Mouse (Mus musculus) thymus, adult 2 months (tissue): ENCODE results near the gene Grk1. TPM values are rescaled to one million over a fixed set of nuclear protein-coding genes. Genes with fewer than 3 reads are reported as not detected.

ENCODE experiments used
- DNase-seq: peaks from one replicate; pipeline ENCODE4 v3.0.0; 2021
- H3K27ac ChIP-seq: fragments of 200-500 bp; 2 replicates; pipeline ENCODE4 v1.5.1; 2012; ENCODE audit warnings: low read length, control low read depth; ENCODE audit not compliant: control insufficient read depth, insufficient read depth
- H3K27me3 ChIP-seq: fragments of 200-500 bp; 2 replicates; pipeline ENCODE4 v1.6.1; 2012; ENCODE audit warnings: mild to moderate bottlenecking, low read length, moderate library complexity, mixed read lengths; ENCODE audit not compliant: control insufficient read depth, insufficient read depth
- H3K36me3 ChIP-seq: fragments of 200-500 bp; 2 replicates; pipeline ENCODE4 v1.6.1; 2012; ENCODE audit warnings: mild to moderate bottlenecking, low read length, moderate library complexity; ENCODE audit not compliant: control insufficient read depth, insufficient read depth
- H3K4me1 ChIP-seq: fragments of 200-500 bp; replicated peaks from 2 replicates; pipeline ENCODE4 v1.6.1; 2012; ENCODE audit warnings: low read length; ENCODE audit not compliant: control insufficient read depth, insufficient read depth
- H3K4me3 ChIP-seq: fragments of 200-500 bp; 2 replicates; pipeline ENCODE4 v1.5.1; 2012; ENCODE audit warnings: mild to moderate bottlenecking, low read length, control low read depth, moderate library complexity; ENCODE audit not compliant: control insufficient read depth, insufficient read depth
- CTCF ChIP-seq: fragments of 200-500 bp; IDR thresholded peaks from 2 replicates; pipeline ENCODE4 v1.5.1; 2012; ENCODE audit warnings: mild to moderate bottlenecking, control low read depth, low read length, moderate library complexity, borderline replicate concordance; ENCODE audit not compliant: control insufficient read depth, poor library complexity, insufficient read depth; ENCODE audit errors: extremely low read depth
- POLR2A ChIP-seq: fragments of 200-500 bp; IDR thresholded peaks from 2 replicates; pipeline ENCODE4 v1.6.1; 2012; ENCODE audit warnings: mild to moderate bottlenecking, low read length, control low read depth, moderate library complexity; ENCODE audit not compliant: control insufficient read depth, poor library complexity, insufficient read depth; ENCODE audit errors: extremely low read depth
- WGBS: fragments of 180-500 bp; shearing (Covaris S2); methylation state at CpG from one replicate; pipeline ENCODE4 v1.1.7; 2018; 5-methylcytosine and 5-hydroxymethylcytosine counted together
- polyA plus RNA-seq: library from polyadenylated mRNA; depleted of rRNA; stranded (reverse); fragments of >200 nt; gene quantifications from 2 replicates; pipeline ENCODE4 v1.2.3, GENCODE M21; 2012

Gene Grk1
- polyA plus RNA-seq, 1 experiment, result 0.09 TPM

DNA sequence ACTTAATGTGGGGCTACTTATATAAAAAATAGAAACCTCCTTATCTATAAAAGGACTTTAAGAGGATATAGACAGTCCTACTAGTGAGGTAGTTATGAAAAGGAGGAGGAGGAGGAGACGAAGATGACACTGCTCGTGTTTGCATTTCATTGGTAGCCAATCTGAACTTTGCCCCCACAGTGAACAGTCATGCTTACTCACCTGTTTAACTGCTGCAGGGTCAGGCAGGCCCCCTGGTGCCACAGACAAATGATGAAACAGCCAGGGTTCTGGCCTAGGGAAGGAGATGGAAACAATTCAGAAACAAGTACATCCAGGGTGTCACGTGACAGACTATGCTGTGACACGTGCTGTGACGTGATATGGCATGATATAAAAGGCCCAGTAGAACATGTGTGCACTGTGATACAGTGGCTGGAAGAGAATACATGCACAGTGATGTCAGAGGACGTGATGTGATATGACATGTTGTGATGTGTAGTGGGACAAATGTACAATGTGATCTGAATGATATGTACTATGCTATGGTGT is 46.9 kb downstream of the Grk1 start:
- no peak for DNase-seq
- Histone ChIP-seq H3K4me3 (no peak overlapping the region), H3K27ac (no peak overlapping the region), H3K27me3 (no peaks in the 10 kb centered on the region), H3K36me3 (no peaks in the 10 kb centered on the region), H3K4me1 (no peaks in the 10 kb centered on the region)
- no peak for TF ChIP-seq POLR2A
- TF ChIP-seq CTCF, result no peak
- WGBS, result 80% methylated on average over 6 of the region's 6 CpGs

DNA sequence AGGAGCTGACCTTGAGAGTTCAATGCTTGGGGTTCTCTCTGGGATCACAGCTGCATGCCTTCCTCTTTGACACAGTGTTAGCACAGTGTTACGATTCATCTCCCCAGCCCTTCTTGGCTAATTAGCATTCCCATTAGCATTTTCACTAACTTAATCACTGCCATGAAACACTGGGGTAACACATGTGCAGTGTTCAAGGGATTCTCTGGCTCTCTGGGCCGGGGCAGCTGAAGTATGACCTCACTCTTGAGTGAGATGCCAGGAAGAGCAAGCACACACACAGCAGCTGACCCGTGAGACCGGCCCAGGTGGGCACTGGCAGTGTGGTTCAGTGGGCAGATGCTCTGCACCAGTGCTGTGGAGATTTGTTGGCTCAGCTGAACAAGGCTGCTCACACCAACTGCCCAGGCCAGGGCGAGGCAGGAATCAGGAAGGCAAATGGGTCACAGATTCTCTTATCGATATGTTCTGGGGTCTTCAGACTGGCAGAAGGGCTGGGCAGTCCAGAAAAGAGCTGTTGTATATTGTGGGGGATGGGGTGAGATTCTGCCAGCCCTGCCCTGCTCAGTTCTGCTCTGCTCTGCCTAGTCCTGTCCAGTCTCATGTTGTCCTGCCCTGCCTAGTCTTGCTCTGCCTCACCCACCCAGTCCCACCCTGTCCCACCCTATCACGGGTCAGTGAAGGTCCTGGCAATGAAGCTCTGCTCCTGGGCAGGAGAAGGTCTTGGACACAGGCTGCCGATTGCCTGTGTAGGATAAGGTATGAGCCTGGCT is 49.6 kb downstream of the Grk1 start:
- DNase-seq, result no peak
- no peaks in the 10 kb centered on the region for H3K36me3 ChIP-seq
- TF ChIP-seq CTCF, result no peak
- no peak for TF ChIP-seq POLR2A
- H3K4me3 ChIP-seq, result no peak overlapping the region
- no peaks in the 10 kb centered on the region for H3K4me1 ChIP-seq
- H3K27ac ChIP-seq, result no peak overlapping the region
- no peaks in the 10 kb centered on the region for H3K27me3 ChIP-seq
- WGBS, result 77% methylated on average over 8 of the region's 8 CpGs

DNA sequence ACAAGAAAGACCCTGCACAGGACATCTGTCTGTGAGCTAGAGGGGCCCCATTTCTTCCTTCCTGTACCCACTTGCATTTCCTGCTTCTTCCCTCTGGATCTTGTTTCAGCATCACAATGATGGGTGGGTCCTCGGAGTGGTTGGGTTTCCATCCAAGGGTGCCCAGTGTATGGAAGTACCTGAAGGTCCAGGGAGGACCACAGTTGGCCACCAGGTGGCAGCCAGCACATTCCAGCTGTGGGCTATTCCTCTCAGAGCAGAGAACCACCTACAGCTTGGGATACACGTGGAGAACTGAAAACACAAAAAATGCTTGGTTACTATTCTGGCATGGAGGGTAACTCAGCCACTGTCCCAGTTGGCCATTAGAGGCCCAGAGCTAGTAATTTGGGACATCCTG is 50.4 kb downstream of the Grk1 start:
- WGBS, result 13% methylated on average over 2 of the region's 2 CpGs
- Histone ChIP-seq H3K4me3 (no peak overlapping the region), H3K27ac (no peak overlapping the region), H3K27me3 (no peaks in the 10 kb centered on the region), H3K4me1 (no peaks in the 10 kb centered on the region), H3K36me3 (no peaks in the 10 kb centered on the region)
- DNase-seq, result peak; percentile 56
- TF ChIP-seq CTCF (peak; percentile 48; the same call in 1 of the 2 replicates), POLR2A (no peak)

DNA sequence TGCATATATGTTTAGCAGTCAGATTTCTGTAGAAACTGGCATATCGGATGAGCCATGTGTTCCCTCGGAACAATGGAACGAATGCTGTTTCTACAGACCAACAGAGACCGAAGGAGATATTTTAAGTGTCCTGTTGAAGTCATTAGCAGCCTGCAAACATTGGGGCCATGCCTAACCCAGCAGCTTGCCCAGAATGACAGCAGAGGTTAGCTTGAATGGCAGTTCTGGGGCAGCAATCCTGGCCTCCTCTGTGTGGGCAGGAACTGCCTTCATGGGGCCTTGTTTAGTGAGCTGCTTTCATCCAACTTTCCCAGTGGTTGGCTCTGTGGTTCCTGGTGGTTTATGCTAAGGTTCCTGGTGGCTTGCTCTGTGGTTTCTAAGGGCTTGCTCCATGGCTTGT is 54.5 kb downstream of the Grk1 start:
- Histone ChIP-seq H3K36me3 (no peaks in the 10 kb centered on the region), H3K4me3 (no peak overlapping the region), H3K27me3 (no peaks in the 10 kb centered on the region), H3K27ac (no peak overlapping the region), H3K4me1 (no peaks in the 10 kb centered on the region)
- 99% methylated on average over 4 of the region's 4 CpGs for WGBS
- no peak for TF ChIP-seq POLR2A
- TF ChIP-seq CTCF, result no peak
- DNase-seq, result no peak

DNA sequence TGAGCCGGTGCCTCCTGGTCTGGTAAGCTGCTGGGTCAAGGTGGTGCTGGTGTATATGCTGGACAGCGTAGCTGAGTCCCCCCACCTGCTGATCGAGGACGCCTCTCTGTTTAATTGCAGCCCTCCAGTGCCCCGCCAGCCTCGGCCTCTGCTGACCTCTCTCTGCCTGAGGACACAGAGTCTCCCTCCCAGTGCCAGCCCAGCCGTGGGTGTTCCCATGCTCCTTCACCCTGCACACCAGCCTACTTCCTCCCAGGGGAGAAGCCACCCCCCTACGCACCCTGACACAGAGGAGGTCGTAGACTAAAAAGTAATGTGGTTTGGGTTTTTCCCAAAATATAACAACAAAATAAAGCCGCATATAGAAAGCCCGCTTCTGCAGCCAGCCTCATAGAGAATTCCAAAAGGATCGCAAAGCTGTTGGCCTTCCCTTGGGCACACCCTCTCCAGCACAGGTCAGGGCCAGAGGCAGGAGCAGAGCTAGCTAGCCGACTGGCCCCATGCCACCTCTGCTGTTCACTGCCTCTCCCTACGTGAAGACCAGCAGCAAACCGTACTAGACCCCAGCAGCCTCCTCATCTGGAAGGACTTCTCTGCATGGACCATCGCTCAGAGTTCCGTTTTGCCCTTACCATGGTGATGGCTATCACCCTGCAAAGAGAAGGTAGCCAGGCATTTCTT is 56.3 kb downstream of the Grk1 start:
- TF ChIP-seq POLR2A (no peak), CTCF (no peak)
- Histone ChIP-seq H3K27me3 (no peaks in the 10 kb centered on the region), H3K4me3 (no peak overlapping the region), H3K36me3 (no peaks in the 10 kb centered on the region), H3K4me1 (no peaks in the 10 kb centered on the region), H3K27ac (no peak overlapping the region)
- WGBS, result 73% methylated on average over 17 of the region's 17 CpGs
- DNase-seq, result no peak

DNA sequence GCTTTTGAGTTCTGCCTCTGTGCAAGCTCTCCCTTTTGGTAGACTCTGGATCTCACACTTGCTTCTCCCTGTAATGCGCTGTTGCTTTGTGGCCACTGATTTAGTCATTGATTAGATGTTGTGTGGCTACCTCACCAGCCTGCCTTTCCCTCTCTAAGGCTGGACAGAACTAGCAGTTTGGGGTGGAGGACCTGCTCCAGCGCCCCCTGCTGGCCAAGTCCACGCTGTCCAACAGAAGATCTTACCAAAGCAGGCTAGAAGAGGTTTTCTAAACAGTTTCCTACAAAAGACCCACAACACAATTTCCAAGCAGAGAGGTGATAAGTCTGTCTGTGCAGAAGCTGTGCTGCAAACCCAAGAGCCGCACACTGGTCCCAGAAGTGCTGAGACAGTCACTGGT is 57.0 kb downstream of the Grk1 start:
- peak; percentile 77 for DNase-seq
- TF ChIP-seq CTCF (peak; percentile 93), POLR2A (no peak)
- WGBS, result 39% methylated on average over 4 of the region's 4 CpGs
- Histone ChIP-seq H3K27ac (no peak overlapping the region), H3K4me1 (no peaks in the 10 kb centered on the region), H3K36me3 (no peaks in the 10 kb centered on the region), H3K4me3 (no peak overlapping the region), H3K27me3 (no peaks in the 10 kb centered on the region)

DNA sequence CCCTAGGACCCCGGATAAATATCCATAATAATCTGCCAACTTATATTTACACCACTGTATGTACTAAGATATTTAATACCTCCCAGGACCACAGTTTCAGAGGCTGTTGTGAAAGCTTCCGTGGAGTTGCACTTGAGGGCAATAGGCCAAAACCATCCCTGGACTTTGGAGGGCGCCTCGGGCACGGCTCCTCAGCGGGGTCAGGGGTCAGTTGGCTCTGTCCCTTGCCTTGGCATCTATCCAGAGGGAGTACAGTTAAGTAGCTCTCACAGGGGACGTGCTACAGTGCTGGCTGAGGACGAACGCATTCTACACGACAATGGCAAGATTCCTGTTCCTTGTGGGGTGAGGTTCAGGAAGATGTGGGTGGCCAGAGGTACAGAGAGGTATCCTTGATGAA is 57.5 kb downstream of the Grk1 start:
- TF ChIP-seq POLR2A (no peak), CTCF (no peak)
- Histone ChIP-seq H3K27ac (no peak overlapping the region), H3K27me3 (no peaks in the 10 kb centered on the region), H3K4me3 (no peak overlapping the region), H3K4me1 (no peaks in the 10 kb centered on the region), H3K36me3 (no peaks in the 10 kb centered on the region)
- 89% methylated on average over 10 of the region's 10 CpGs for WGBS
- no peak for DNase-seq
